Mouse (Mus musculus): ENCODE results near the gene Larp1. TPM values are rescaled to one million over a fixed set of nuclear protein-coding genes. Genes with fewer than 3 reads are reported as not detected.

The Larp1 gene
- polyA plus RNA-seq, 1 experiment, result 34.6 TPM

DNA sequence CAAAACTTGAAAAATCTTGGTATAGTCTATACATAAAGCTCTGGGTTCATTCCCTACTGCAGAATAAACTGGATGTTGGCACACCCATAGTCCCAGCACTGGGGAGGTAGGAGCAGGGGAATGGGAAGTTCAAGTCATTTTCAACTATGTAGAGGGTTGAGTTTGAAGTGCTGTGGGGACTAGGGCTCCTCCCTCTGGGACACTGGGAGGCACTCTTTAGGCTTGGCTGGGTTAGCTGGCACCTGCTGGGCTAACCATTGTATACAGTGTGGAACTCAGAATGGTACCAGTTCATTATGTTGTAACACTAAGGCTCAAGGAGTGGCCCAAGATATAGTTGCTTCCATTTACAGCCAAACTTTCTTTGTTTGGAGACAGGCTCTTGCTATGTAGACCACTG, 33.0 kb upstream of the Larp1 start:
- no peak for TF ChIP-seq CTCF (IDR thresholded peaks at IDR 0.05; ENCODE audit: insufficient read depth, low read length)
- no peak for TF ChIP-seq POLR2A (IDR thresholded peaks at IDR 0.05; ENCODE audit: borderline replicate concordance, extremely low read depth, low read depth, low read length)
- Histone ChIP-seq H3K4me3 (replicated peaks; ENCODE audit: extremely low read depth, low read depth, low read length) (no peak overlapping the region), H3K4me1 (ENCODE audit: control insufficient read depth, insufficient read depth, low read length) (no peaks in the 10 kb centered on the region)
- no peak for DNase-seq

DNA sequence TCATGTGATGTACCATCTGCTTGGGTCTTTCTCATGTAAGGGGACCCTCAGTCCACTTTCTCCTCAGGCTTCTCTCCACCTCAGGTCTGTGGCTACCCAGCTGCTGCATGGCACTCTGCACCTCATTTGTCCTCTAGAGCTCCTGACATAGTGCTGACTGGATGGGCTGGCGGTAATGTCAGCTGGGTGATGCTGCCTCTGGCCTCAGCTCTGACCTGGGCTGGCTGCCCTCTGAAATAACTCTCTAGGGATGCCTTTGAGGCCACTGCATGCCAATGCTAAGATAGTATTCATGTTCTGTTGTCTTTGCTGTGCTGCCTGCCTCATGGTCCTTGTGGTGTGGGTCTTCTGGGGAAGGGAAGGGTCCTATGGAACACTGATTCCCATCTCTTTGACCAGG, 31.2 kb upstream of the Larp1 start:
- no peak for DNase-seq
- Histone ChIP-seq H3K4me3 (replicated peaks; ENCODE audit: extremely low read depth, low read depth, low read length) (no peak overlapping the region), H3K4me1 (ENCODE audit: control insufficient read depth, insufficient read depth, low read length) (no peaks in the 10 kb centered on the region)
- WGBS, result 54% methylated on average over 1 of the region's 1 CpGs
- no peak for TF ChIP-seq CTCF (IDR thresholded peaks at IDR 0.05; ENCODE audit: insufficient read depth, low read length)
- TF ChIP-seq POLR2A (IDR thresholded peaks at IDR 0.05; ENCODE audit: borderline replicate concordance, extremely low read depth, low read depth, low read length), result no peak

DNA sequence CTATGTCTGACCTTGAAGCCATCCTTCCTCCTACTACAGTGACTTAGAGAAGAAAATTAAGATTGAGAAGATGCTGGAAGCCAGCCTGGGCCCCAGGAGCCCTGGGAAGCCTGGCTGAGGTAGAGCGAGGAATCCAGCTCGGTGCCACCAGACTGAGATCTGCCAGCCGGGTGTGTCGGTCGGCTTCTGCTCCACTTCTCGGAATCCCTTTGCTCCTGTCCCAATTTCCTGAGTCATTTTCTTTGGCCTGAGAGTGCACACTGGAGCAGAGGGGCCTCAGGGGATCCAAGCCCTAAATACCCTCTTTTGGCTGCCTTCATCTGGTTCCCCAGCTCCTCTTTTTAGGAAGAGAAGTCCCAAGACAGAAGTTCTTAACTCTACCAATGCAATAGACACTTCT, 29.2 kb upstream of the Larp1 start:
- peaks cover 7% of the 10 kb centered on the region; the same call in 1 of the 2 replicates for H3K4me1 ChIP-seq (ENCODE audit: control insufficient read depth, insufficient read depth, low read length)
- no peak for DNase-seq
- WGBS, result 85% methylated on average over 6 of the region's 6 CpGs
- TF ChIP-seq CTCF (IDR thresholded peaks at IDR 0.05; ENCODE audit: insufficient read depth, low read length) (no peak), POLR2A (IDR thresholded peaks at IDR 0.05; ENCODE audit: borderline replicate concordance, extremely low read depth, low read depth, low read length) (no peak)
- no peak overlapping the region for H3K4me3 ChIP-seq (replicated peaks; ENCODE audit: extremely low read depth, low read depth, low read length)

DNA sequence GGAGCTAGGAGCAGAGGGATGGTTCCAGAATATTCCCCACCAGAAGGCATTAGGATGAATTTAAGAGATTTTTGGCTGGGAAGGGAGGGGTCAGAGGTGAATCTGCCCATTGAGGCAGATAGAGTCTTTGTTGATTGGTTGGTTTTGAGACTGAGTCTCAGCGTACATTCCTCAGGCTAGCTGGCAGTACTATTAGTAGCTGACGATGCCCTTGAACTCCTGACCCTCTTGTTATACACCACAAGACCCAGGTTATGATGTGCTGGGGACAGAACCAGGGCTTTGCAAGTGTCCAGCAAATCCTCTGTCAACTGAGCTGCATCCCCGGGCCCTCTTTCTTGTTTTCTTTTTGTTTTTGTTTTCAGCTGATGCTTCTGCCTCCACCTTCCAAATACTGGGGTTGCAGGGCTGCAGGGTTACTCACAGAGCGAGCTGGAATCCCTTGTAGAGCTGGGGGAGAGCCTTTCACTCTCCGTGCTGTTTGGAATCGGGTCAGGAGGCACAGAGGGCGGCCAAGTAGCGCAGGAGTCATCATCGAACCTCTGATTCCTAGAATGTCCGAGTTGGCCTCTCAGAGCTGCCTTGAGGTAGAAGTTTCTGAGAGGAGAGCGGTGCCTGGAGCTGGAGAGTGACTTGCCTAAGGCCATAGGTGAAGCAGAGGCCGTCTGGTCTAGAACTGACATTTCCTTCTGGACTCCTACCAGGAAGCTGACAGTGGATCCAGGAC, 27.6 kb upstream of the Larp1 start:
- TF ChIP-seq POLR2A (IDR thresholded peaks at IDR 0.05; ENCODE audit: borderline replicate concordance, extremely low read depth, low read depth, low read length) (no peak), CTCF (IDR thresholded peaks at IDR 0.05; ENCODE audit: insufficient read depth, low read length) (no peak)
- H3K4me1 ChIP-seq (ENCODE audit: control insufficient read depth, insufficient read depth, low read length), result peaks cover 7% of the 10 kb centered on the region; the same call in 1 of the 2 replicates
- WGBS, result 89% methylated on average over 12 of the region's 12 CpGs
- DNase-seq, result no peak
- no peak overlapping the region for H3K4me3 ChIP-seq (replicated peaks; ENCODE audit: extremely low read depth, low read depth, low read length)

DNA sequence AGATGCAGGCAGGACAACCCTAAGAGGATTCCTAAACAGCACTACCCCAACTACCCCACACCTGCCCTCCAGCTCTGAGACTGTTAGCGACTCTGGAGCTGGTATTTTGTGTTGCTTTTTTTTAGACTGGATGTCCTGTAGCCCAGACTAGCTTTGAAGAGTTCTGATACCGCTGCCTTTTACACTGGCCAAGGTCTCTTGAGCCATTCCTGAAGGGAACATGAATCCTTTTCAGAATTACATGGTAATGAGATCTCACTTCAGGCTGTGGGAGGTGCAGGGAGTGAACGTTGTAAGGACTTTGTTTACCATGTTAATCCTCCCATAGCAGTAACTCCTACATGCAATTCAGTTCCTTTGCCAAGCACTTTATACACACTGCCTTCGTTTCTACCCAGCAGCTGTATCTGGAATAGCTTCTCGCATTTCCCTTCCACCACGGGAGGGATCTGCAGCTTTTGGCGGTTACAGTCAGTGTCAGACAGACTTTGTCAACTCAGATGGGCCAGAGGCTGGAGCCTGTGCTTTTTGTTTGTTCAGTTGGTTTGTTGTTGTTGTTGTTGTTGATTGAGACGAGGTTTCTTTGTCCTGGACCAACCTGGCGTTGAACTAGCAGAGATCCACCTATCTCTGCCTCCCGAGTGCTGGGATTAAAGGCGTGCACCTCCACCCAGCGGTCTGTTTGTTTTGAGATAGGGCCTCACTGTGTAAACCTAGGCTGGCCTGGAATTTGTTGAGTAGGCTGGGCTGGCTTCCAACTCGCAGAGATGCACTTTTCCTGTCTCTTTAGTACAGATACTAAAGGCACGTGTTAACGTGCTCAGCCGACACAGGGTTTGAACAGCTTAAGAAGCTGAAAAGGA, 25.2 kb upstream of the Larp1 start:
- DNase-seq, result peak; percentile 51
- 27% methylated on average over 16 of the region's 16 CpGs for WGBS
- TF ChIP-seq CTCF (IDR thresholded peaks at IDR 0.05; ENCODE audit: insufficient read depth, low read length), result no peak
- no peak for TF ChIP-seq POLR2A (IDR thresholded peaks at IDR 0.05; ENCODE audit: borderline replicate concordance, extremely low read depth, low read depth, low read length)
- H3K4me1 ChIP-seq (ENCODE audit: control insufficient read depth, insufficient read depth, low read length), result peaks cover 7% of the 10 kb centered on the region; the same call in 1 of the 2 replicates
- no peak overlapping the region for H3K4me3 ChIP-seq (replicated peaks; ENCODE audit: extremely low read depth, low read depth, low read length)

DNA sequence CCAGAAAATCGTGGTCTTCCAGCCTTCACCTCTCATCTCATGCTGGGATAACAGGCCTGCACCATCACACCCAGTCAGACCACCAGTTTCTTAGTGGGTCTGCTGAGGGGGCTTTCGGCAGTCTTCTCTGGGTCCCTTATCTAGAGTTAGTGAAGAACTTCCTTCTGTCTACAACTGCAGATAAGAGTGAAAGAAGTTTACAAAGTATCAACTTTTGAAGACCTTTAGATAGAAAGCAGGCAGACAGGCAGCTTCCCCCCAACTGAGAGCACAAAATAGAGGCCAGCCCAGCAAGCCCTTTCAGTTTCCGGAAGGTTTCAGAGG, 24.6 kb upstream of the Larp1 start:
- no peak overlapping the region for H3K4me3 ChIP-seq (replicated peaks; ENCODE audit: extremely low read depth, low read depth, low read length)
- peaks cover 7% of the 10 kb centered on the region; the same call in 1 of the 2 replicates for H3K4me1 ChIP-seq (ENCODE audit: control insufficient read depth, insufficient read depth, low read length)
- DNase-seq, result no peak
- 27% methylated on average over 3 of the region's 3 CpGs for WGBS
- no peak for TF ChIP-seq CTCF (IDR thresholded peaks at IDR 0.05; ENCODE audit: insufficient read depth, low read length)
- no peak for TF ChIP-seq POLR2A (IDR thresholded peaks at IDR 0.05; ENCODE audit: borderline replicate concordance, extremely low read depth, low read depth, low read length)

DNA sequence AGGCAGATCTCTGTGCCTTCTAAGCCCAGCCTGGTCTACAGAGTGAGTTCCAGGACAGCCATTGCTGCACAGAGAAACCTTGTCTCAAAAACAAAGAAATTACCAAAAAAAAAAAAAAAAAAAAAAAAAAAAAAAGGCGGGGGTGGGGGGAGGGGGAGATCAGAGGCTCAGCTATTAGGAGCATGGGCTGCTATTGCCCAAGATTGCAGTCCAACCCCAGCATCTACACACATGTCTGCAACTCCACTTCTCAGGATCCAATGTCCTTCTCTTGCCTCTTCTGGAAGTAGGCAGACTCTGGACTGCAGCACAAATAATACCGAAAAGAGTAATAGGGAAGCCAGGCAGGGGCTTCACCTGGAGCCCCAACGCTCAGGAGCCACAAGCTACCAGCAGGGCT, 23.4 kb upstream of the Larp1 start:
- Histone ChIP-seq H3K4me1 (ENCODE audit: control insufficient read depth, insufficient read depth, low read length) (peaks cover 7% of the 10 kb centered on the region; the same call in 1 of the 2 replicates), H3K4me3 (replicated peaks; ENCODE audit: extremely low read depth, low read depth, low read length) (no peak overlapping the region)
- WGBS, result 92% methylated on average over 2 of the region's 3 CpGs
- no peak for DNase-seq
- TF ChIP-seq POLR2A (IDR thresholded peaks at IDR 0.05; ENCODE audit: borderline replicate concordance, extremely low read depth, low read depth, low read length) (no peak), CTCF (IDR thresholded peaks at IDR 0.05; ENCODE audit: insufficient read depth, low read length) (no peak)

DNA sequence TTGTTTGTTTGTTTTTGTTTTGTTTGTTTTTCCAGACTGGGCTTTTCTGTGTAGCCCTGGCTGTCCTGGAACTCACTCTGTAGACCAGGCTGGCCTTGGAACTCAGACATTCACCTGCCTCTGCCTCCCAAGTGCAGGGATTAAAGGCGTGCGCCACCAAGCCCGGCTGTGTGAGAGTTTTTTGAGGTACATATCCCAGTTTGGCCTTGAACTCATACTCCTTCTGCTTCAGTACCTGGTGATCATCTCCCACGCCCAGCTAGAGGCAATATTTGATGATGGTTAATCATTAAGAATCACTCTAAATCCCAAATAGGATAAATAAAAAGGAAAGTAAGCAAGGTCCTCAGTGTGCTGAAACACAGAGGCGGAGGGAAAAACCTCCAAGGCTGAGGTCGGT, 22.8 kb upstream of the Larp1 start:
- WGBS, result 71% methylated on average over 6 of the region's 6 CpGs
- TF ChIP-seq POLR2A (IDR thresholded peaks at IDR 0.05; ENCODE audit: borderline replicate concordance, extremely low read depth, low read depth, low read length), result no peak
- no peak for TF ChIP-seq CTCF (IDR thresholded peaks at IDR 0.05; ENCODE audit: insufficient read depth, low read length)
- no peak for DNase-seq
- peaks cover 7% of the 10 kb centered on the region; the same call in 1 of the 2 replicates for H3K4me1 ChIP-seq (ENCODE audit: control insufficient read depth, insufficient read depth, low read length)
- H3K4me3 ChIP-seq (replicated peaks; ENCODE audit: extremely low read depth, low read depth, low read length), result no peak overlapping the region

DNA sequence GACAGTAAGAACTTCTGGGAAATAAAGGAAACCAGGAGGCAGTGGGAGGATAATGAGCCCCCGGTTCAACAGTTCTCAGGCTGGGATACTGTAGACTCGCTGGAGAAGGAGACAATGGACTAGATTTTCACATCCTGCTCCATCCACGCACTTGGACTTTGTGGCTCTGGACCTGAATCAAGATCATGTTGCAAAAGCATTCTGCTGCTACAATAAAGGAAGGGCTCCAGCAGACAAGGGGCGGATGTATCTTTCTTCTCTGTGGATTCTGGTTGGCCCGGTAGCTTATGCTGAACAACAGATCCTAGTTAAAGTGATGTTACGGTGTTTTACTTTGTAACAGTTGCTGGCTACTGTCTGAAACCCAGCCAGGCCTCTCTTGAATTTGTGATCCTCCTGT, 22.4 kb upstream of the Larp1 start:
- no peak for DNase-seq
- peaks cover 7% of the 10 kb centered on the region; the same call in 1 of the 2 replicates for H3K4me1 ChIP-seq (ENCODE audit: control insufficient read depth, insufficient read depth, low read length)
- TF ChIP-seq POLR2A (IDR thresholded peaks at IDR 0.05; ENCODE audit: borderline replicate concordance, extremely low read depth, low read depth, low read length) (no peak), CTCF (IDR thresholded peaks at IDR 0.05; ENCODE audit: insufficient read depth, low read length) (no peak)
- H3K4me3 ChIP-seq (replicated peaks; ENCODE audit: extremely low read depth, low read depth, low read length), result no peak overlapping the region
- WGBS, result 66% methylated on average over 6 of the region's 6 CpGs

Data from lung, adult 2 months (tissue).